In the genomic region with DNA sequence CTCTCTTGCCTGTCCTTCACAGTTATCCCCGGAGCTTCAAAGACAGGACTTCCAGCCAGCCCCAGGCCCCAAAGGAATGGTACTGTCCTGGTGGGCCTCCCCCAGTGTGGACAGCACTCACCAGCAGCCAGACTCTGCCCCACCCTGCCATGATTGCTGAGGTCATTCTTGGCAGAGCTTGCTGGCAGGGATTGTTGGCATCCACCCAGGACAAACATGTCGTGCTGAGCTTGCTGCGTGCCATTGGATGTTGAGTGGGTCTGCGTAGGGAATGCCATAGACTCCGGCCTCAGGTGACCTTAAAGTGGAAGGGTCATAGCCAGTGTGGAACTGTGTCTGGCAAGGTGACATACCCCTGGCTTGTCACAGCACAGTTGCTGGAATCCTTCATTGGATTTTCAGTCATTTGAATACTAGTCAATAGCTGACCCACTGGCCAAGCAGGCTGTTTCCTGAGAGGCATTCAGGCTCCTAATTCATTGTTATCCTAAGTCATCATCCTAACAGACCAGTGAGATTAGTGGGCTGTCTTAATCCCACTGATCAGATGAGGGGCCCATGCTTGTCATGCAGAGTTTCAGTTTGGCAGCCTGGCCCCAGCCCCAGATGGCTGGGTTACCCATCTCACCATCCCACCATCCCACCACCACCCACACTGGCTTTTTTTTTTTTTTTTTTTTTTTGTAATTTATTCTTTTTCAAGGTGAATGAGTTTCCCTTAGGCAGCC, we compare ENCODE assay signal across 8 mouse cellular contexts. TPM values are rescaled to one million over a fixed set of nuclear protein-coding genes. Genes with fewer than 3 reads are reported as not detected.
DNase-seq lines count a peak whose midpoint lies in the region; ATAC-seq and TF ChIP-seq lines count a peak whose summit lies in the region.

No protein-coding gene starts in this region.

- no peak overlapping the region for H3K4me2 ChIP-seq in intestine, embryonic 15.5 days (replicated peaks)

- no peak overlapping the region for H3K4me3 ChIP-seq in intestine, embryonic 15.5 days (replicated peaks)
- no peak overlapping the region for H3K4me3 ChIP-seq in left cerebral cortex, adult 2 months

- intact Hi-C loops in left cerebral cortex, adult 2 months (cut with DNase I), result loop anchor here (5.0 kb wide), 1 partner anchor 41 kb away; a partner anchor contains a TSS

- H3K9me3 ChIP-seq in intestine, embryonic 15.5 days, result no peaks in the 10 kb centered on the region; the same call in 1 of the 2 replicates

- H3K27me3 ChIP-seq in intestine, embryonic 15.5 days (replicated peaks), result no peaks in the 10 kb centered on the region

- peak; percentile 72 for ATAC-seq in intestine, embryonic 15.5 days

- 0 out of 2 replicates have a peak, but pooled peaks cover 6% of the 10 kb centered on the region for H3K4me1 ChIP-seq in intestine, embryonic 15.5 days (replicated peaks)

- H3K36me3 ChIP-seq in intestine, embryonic 15.5 days, result no peaks in the 10 kb centered on the region

- no peak overlapping the region for H3K9ac ChIP-seq in intestine, embryonic 15.5 days

- WGBS in intestine, embryonic 15.5 days, result 39% methylated on average over 5 of the region's 5 CpGs

- peak; percentile 88 for DNase-seq in 3T3-L1 (ENCODE audit: low read depth, low spot score)
- peak; percentile 74 to 84 for DNase-seq in cerebellum, adult 18-20 months
- DNase-seq in gastrocnemius, adult 8-10 months (ENCODE audit: low spot score in 2 of 2), result peak; percentile 77 to 83
- peak; percentile 55 to 56 for DNase-seq in left cerebral cortex, adult 2 months (ENCODE audit: extremely low spot score in 1 of 2, low spot score in 2 of 2)
- DNase-seq in lung, postnatal 36 days, result peak; percentile 95
- peak; percentile 44 for DNase-seq in testis, postnatal 14 days (ENCODE audit: low spot score)
- DNase-seq in embryo, embryonic 9.5 days (ENCODE audit: extremely low spot score), result no peak

- TF ChIP-seq CTCF in left cerebral cortex, adult 2 months (IDR thresholded peaks at IDR 0.05), result no peak

- no peak overlapping the region for H3K27ac ChIP-seq in intestine, embryonic 15.5 days
- H3K27ac ChIP-seq in left cerebral cortex, adult 2 months, result no peak overlapping the region

RNA-seq across cellular contexts. Expression of a gene that starts 42.0 kb away (rescaled TPM):
- total RNA-seq in gastrocnemius, adult 8-10 months (2022), result 10 to 100 TPM; 33.9 to 51.0 (median 36.5) TPM
- 16.9 and 18.8 TPM in 2 replicates for polyA plus RNA-seq in intestine, embryonic 15.5 days (2015; fragmentation: Nextera tagmentation; extraction: Ambion mirVana)
- total RNA-seq in left cerebral cortex, adult 2 months (2021), result 100 to 1,000 TPM; 200 to 236 TPM

RNA-seq across cellular contexts. Expression of a gene that starts 53.9 kb away (rescaled TPM):
- not detected for total RNA-seq in gastrocnemius, adult 8-10 months (2022)
- 126 and 138 TPM in 2 replicates for polyA plus RNA-seq in intestine, embryonic 15.5 days (2015; fragmentation: Nextera tagmentation; extraction: Ambion mirVana)
- total RNA-seq in left cerebral cortex, adult 2 months (2021), result not detected
